Mouse (Mus musculus) c-Kit-positive CD71-positive TER-119-positive erythroid progenitor cells, embryonic 14.5 days (primary cell): ENCODE data around the gene Ttc8.

Experiments used
- DNase-seq: peaks from one replicate; pipeline ENCODE4 v3.0.0-alpha.2; 2013; ENCODE audit warnings: low spot score

The Ttc8 gene

GRCm38 (mm10) chr12:99028665-99029064 lies 108.3 kb downstream of the Ttc8 start:
- no peak for DNase-seq

GRCm38 (mm10) chr12:99030022-99030421 lies 109.6 kb downstream of the Ttc8 start:
- DNase-seq: no peak
